Mouse (Mus musculus) small intestine, adult 2 months (tissue): ENCODE results near the gene Scamp4. TPM values are rescaled to one million over a fixed set of nuclear protein-coding genes. Genes with fewer than 3 reads are reported as not detected.
A peak's percentile ranks its signal among the peaks of the same experiment; 100 is the strongest.

ENCODE experiments used
- H3K27ac ChIP-seq: fragments of 200-500 bp; 2 replicates; pipeline ENCODE4 v1.5.1; 2012; ENCODE audit warnings: low read depth, low read length, control low read depth, inconsistent platforms; ENCODE audit not compliant: insufficient read depth
- H3K27me3 ChIP-seq: fragments of 200-500 bp; 2 replicates; pipeline ENCODE4 v1.6.1; 2012; ENCODE audit warnings: mild to moderate bottlenecking, moderate library complexity, low read length, inconsistent platforms; ENCODE audit not compliant: control insufficient read depth, insufficient read depth
- H3K36me3 ChIP-seq: fragments of 200-500 bp; 2 replicates; pipeline ENCODE4 v1.6.1; 2012; ENCODE audit warnings: mild to moderate bottlenecking, low read length, control low read depth, inconsistent platforms; ENCODE audit not compliant: control insufficient read depth, insufficient read depth
- H3K4me1 ChIP-seq: fragments of 200-500 bp; 2 replicates; pipeline ENCODE4 v1.6.1; 2012; ENCODE audit warnings: low read length, inconsistent platforms, mixed read lengths; ENCODE audit not compliant: control insufficient read depth, insufficient read depth, insufficient read length
- H3K4me3 ChIP-seq: fragments of 200-500 bp; 2 replicates; pipeline ENCODE4 v1.5.1; 2012; ENCODE audit warnings: low read depth, mild to moderate bottlenecking, control low read depth, inconsistent platforms, low read length, moderate library complexity
- CTCF ChIP-seq: fragments of 200-500 bp; IDR thresholded peaks from 2 replicates; pipeline ENCODE4 v1.5.1; 2012; ENCODE audit warnings: low read depth, mild to moderate bottlenecking, control low read depth, inconsistent platforms, low read length, moderate library complexity, mixed read lengths; ENCODE audit not compliant: insufficient replicate concordance, insufficient read length; ENCODE audit errors: extremely low read depth
- POLR2A ChIP-seq: fragments of 200-500 bp; IDR thresholded peaks from 2 replicates; pipeline ENCODE4 v1.6.1; 2012; ENCODE audit warnings: low read depth, mild to moderate bottlenecking, control low read depth, inconsistent platforms, low read length, moderate library complexity
- WGBS: fragments of 180-500 bp; shearing (Covaris S2); methylation state at CpG from one replicate; pipeline ENCODE4 v1.1.7; 2018; 5-methylcytosine and 5-hydroxymethylcytosine counted together
- polyA plus RNA-seq: library from polyadenylated mRNA; depleted of rRNA; stranded (reverse); fragments of >200 nt; gene quantifications from 2 replicates; pipeline ENCODE4 v1.2.3, GENCODE M21; 2012

Scamp4 gene
- polyA plus RNA-seq, 1 experiment = 130 TPM

- Histone ChIP-seq H3K27me3 (no peaks in the 10 kb centered on the region), H3K36me3 (no peaks in the 10 kb centered on the region), H3K4me3 (no peak overlapping the region), H3K27ac (no peak overlapping the region), H3K4me1 (peaks cover 30% of the 10 kb centered on the region)
- TF ChIP-seq POLR2A (no peak), CTCF (no peak)
- WGBS = 74% methylated on average over 9 of the region's 9 CpGs
Observed at GRCm38 (mm10) chr10:80573944-80574343, 28.7 kb upstream of the Scamp4 start.

GRCm38 (mm10) chr10:80574896-80575295, 27.8 kb upstream of the Scamp4 start:
- 75% methylated on average over 3 of the region's 3 CpGs for WGBS
- Histone ChIP-seq H3K36me3 (no peaks in the 10 kb centered on the region), H3K4me1 (peaks cover 32% of the 10 kb centered on the region), H3K27ac (no peak overlapping the region), H3K4me3 (no peak overlapping the region), H3K27me3 (no peaks in the 10 kb centered on the region)
- TF ChIP-seq CTCF (no peak), POLR2A (no peak)

GRCm38 (mm10) chr10:80575925-80576324, 26.7 kb upstream of the Scamp4 start:
- TF ChIP-seq POLR2A (no peak), CTCF (no peak)
- Histone ChIP-seq H3K36me3 (no peaks in the 10 kb centered on the region), H3K4me3 (peak overlapping the region; percentile 78), H3K4me1 (peaks cover 25% of the 10 kb centered on the region), H3K27me3 (no peaks in the 10 kb centered on the region), H3K27ac (no peak overlapping the region)
- 7% methylated on average over 17 of the region's 17 CpGs for WGBS

GRCm38 (mm10) chr10:80576351-80577194, 26.1 kb upstream of the Scamp4 start:
- WGBS = 1% methylated on average over 93 of the region's 96 CpGs
- TF ChIP-seq POLR2A (no peak), CTCF (peak; percentile 29; the same call in 1 of the 2 replicates)
- Histone ChIP-seq H3K36me3 (no peaks in the 10 kb centered on the region), H3K27ac (peak overlapping the region; percentile 79), H3K4me3 (peak overlapping the region; percentile 78), H3K27me3 (no peaks in the 10 kb centered on the region), H3K4me1 (peaks cover 18% of the 10 kb centered on the region)

- Histone ChIP-seq H3K27me3 (no peaks in the 10 kb centered on the region), H3K4me1 (peaks cover 12% of the 10 kb centered on the region), H3K4me3 (peak within 1 kb of the TSS; percentile 78), H3K27ac (peak within 1 kb of the TSS; percentile 89), H3K36me3 (no peaks in the 10 kb centered on the region)
- WGBS = 2% methylated on average over 90 of the region's 97 CpGs
- TF ChIP-seq CTCF (no peak), POLR2A (peak; percentile 30; the same call in 1 of the 2 replicates)
Observed at GRCm38 (mm10) chr10:80577195-80578130, 25.2 kb upstream of the Scamp4 start, which contains the start of gene Klf16. Gene Klf16 (minus strand): TSS chr10:80577321.

GRCm38 (mm10) chr10:80578131-80578750, 24.4 kb upstream of the Scamp4 start:
- WGBS = under 1% methylated on average over 29 of the region's 29 CpGs

GRCm38 (mm10) chr10:80578911-80579310, 23.8 kb upstream of the Scamp4 start:
- 6% methylated on average over 8 of the region's 8 CpGs for WGBS
- H3K36me3 ChIP-seq = peaks cover 8% of the 10 kb centered on the region; the same call in 1 of the 2 replicates
- peak overlapping the region; percentile 78 for H3K4me3 ChIP-seq
- H3K27ac ChIP-seq = peak overlapping the region; percentile 18; the same call in 1 of the 2 replicates
- H3K4me1 ChIP-seq = peaks cover 16% of the 10 kb centered on the region
- TF ChIP-seq CTCF = peak; percentile 67; the same call in 1 of the 2 replicates
- TF ChIP-seq POLR2A = no peak
- H3K27me3 ChIP-seq = no peaks in the 10 kb centered on the region

More at GRCm38 (mm10) chr10:80578131-80578750, 24.4 kb upstream of the Scamp4 start:
- peaks cover 2% of the 10 kb centered on the region; the same call in 1 of the 2 replicates for H3K36me3 ChIP-seq
- peaks cover 12% of the 10 kb centered on the region for H3K4me1 ChIP-seq
- peak overlapping the region; percentile 78 for H3K4me3 ChIP-seq
- no peaks in the 10 kb centered on the region for H3K27me3 ChIP-seq
- peak overlapping the region; percentile 74 for H3K27ac ChIP-seq
- TF ChIP-seq POLR2A = no peak; the same call in 1 of the 2 replicates
- TF ChIP-seq CTCF = peak; percentile 88
